Mouse (Mus musculus) myocyte (in vitro differentiated cells): ENCODE measurements around the gene 4930502E18Rik. TPM values are rescaled to one million over a fixed set of nuclear protein-coding genes. Genes with fewer than 3 reads are reported as not detected.

Experiments used
- H3K27me3 ChIP-seq: one replicate; pipeline ENCODE4 v1.6.1; 2011; ENCODE audit not compliant: control insufficient read depth, insufficient read depth, insufficient read length
- H3K36me3 ChIP-seq: one replicate; pipeline ENCODE4 v1.6.1; 2011; ENCODE audit not compliant: control insufficient read depth, insufficient read depth
- H3K4me2 ChIP-seq: one replicate; pipeline ENCODE4 v1.6.1; 2011; ENCODE audit warnings: low read depth, control low read depth
- H3K4me3 ChIP-seq: one replicate; pipeline ENCODE4 v1.5.1; 2011; ENCODE audit warnings: mild to moderate bottlenecking, control low read depth, moderate library complexity
- H3K79me2 ChIP-seq: one replicate; pipeline ENCODE4 v1.6.1; 2011; ENCODE audit not compliant: control insufficient read depth, insufficient read depth
- H3ac ChIP-seq: one replicate; pipeline ENCODE4 v1.6.1; 2011; ENCODE audit not compliant: control insufficient read depth, insufficient read length
- CEBPB ChIP-seq: IDR thresholded peaks from 2 replicates; pipeline ENCODE4 v1.6.1; 2011; ENCODE audit warnings: mild to moderate bottlenecking, moderate library complexity; ENCODE audit not compliant: poor library complexity, insufficient read depth, severe bottlenecking
- E2F4 ChIP-seq: IDR thresholded peaks from one replicate; pipeline ENCODE4 v1.6.1; 2011; ENCODE audit warnings: mild to moderate bottlenecking, control low read depth, moderate library complexity; ENCODE audit not compliant: insufficient read depth
- MAX ChIP-seq: IDR thresholded peaks from one replicate; pipeline ENCODE4 v1.6.1; 2011; ENCODE audit warnings: low read depth, mild to moderate bottlenecking, control low read depth
- MYOD1 ChIP-seq, 3 experiments: IDR thresholded peaks; one replicate each; pipeline ENCODE4 v1.6.1; 2011; ENCODE audit warnings: control low read depth in 2 of 3, low read depth in 2 of 3, mild to moderate bottlenecking in 2 of 3, moderate library complexity in 1 of 3; ENCODE audit not compliant: insufficient read length in 2 of 3, control insufficient read depth in 1 of 3
- MYOG ChIP-seq, 3 experiments: IDR thresholded peaks; one replicate each; pipeline ENCODE4 v1.6.1; 2011; ENCODE audit warnings: control low read depth in 2 of 3, low read depth in 2 of 3, mild to moderate bottlenecking in 2 of 3; ENCODE audit not compliant: insufficient read length in 2 of 3, control insufficient read depth in 1 of 3, insufficient read depth in 1 of 3
- POLR2A ChIP-seq: IDR thresholded peaks from one replicate; pipeline ENCODE4 v1.6.1; 2011; ENCODE audit warnings: low read depth, mild to moderate bottlenecking, control low read depth, moderate library complexity; ENCODE audit not compliant: insufficient read length
- POLR2AphosphoS2 ChIP-seq: IDR thresholded peaks from one replicate; pipeline ENCODE4 v1.6.1; 2011; ENCODE audit warnings: low read depth, control low read depth; ENCODE audit not compliant: insufficient read length
- REST ChIP-seq: IDR thresholded peaks from one replicate; pipeline ENCODE4 v1.6.1; 2011; ENCODE audit warnings: mild to moderate bottlenecking, control low read depth, moderate library complexity; ENCODE audit not compliant: insufficient read depth, insufficient read length
- SRF ChIP-seq: IDR thresholded peaks from one replicate; pipeline ENCODE4 v1.6.1; 2011; ENCODE audit warnings: low read depth; ENCODE audit not compliant: control insufficient read depth, insufficient read length
- TCF12 ChIP-seq: IDR thresholded peaks from one replicate; pipeline ENCODE4 v1.6.1; 2011; ENCODE audit warnings: mild to moderate bottlenecking, control low read depth; ENCODE audit not compliant: poor library complexity, insufficient read depth, severe bottlenecking
- TCF3 ChIP-seq: IDR thresholded peaks from one replicate; pipeline ENCODE4 v1.6.1; 2011; ENCODE audit warnings: low read depth, control low read depth; ENCODE audit not compliant: insufficient read length
- USF1 ChIP-seq: IDR thresholded peaks from one replicate; pipeline ENCODE4 v1.6.1; 2011; ENCODE audit warnings: low read depth, mild to moderate bottlenecking, control low read depth, moderate library complexity
- polyA plus RNA-seq: library from polyadenylated mRNA; unstranded; fragments of >200 nt; fragmentation: generic; extraction: Trizol; gene quantifications from one replicate; pipeline ENCODE4 v1.2.1, GENCODE M21; 2012; ENCODE audit warnings: missing spikeins

The 4930502E18Rik gene
- polyA plus RNA-seq, 1 experiment = 0.05 TPM

GRCm38 (mm10) chrX:53694008-53694777 is 30.4 kb upstream of the 4930502E18Rik start:
- Histone ChIP-seq H3ac (no peak overlapping the region), H3K79me2 (no peaks in the 10 kb centered on the region), H3K36me3 (no peaks in the 10 kb centered on the region), H3K27me3 (no peaks in the 10 kb centered on the region), H3K4me2 (no peak overlapping the region), H3K4me3 (no peak overlapping the region)
- TF ChIP-seq TCF12 (no peak), POLR2A (no peak), SRF (no peak), POLR2AphosphoS2 (no peak), MYOD1 (IDR thresholded peaks at IDR 0.05; ENCODE audit: control insufficient read depth in 1 of 3, insufficient read length in 2 of 3, low read depth in 2 of 3) (no peak), REST (no peak)

GRCm38 (mm10) chrX:53699225-53699624 is 25.4 kb upstream of the 4930502E18Rik start:
- Histone ChIP-seq H3K27me3 (no peaks in the 10 kb centered on the region), H3K36me3 (no peaks in the 10 kb centered on the region), H3K79me2 (no peaks in the 10 kb centered on the region), H3K4me3 (no peak overlapping the region), H3ac (no peak overlapping the region), H3K4me2 (no peak overlapping the region)
- TF ChIP-seq REST (no peak), POLR2A (no peak), MYOG (IDR thresholded peaks at IDR 0.05; ENCODE audit: control insufficient read depth in 1 of 3, insufficient read depth in 1 of 3, insufficient read length in 2 of 3, low read depth in 2 of 3) (no peak), MYOD1 (IDR thresholded peaks at IDR 0.05; ENCODE audit: control insufficient read depth in 1 of 3, insufficient read length in 2 of 3, low read depth in 2 of 3) (no peak), MAX (no peak), E2F4 (no peak), SRF (no peak), POLR2AphosphoS2 (no peak), CEBPB (no peak)

DNA sequence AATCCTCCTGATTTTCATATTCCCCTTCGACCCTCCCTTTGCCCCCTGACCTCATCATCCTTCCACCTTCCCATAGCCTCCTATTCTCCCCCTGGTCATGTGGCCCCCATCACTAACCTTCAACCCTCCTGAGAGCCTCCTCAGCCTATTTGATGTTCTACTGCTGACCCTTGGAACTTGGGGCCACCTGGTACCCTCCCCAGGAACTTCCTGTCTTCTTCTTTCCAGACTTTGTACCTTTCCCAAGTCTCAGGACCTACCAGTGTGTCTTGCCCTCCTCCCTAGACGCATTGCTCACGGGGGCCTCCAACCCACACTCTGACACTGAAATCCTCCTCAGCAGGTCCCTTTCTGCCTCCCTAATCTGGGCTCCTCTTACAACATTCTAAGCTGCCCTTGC is 22.0 kb upstream of the 4930502E18Rik start:
- no peak for TF ChIP-seq SRF
- TF ChIP-seq E2F4 = no peak
- no peak for TF ChIP-seq TCF12
- TF ChIP-seq CEBPB = no peak
- no peak for TF ChIP-seq POLR2AphosphoS2
- TF ChIP-seq MYOG (IDR thresholded peaks at IDR 0.05; ENCODE audit: control insufficient read depth in 1 of 3, insufficient read depth in 1 of 3, insufficient read length in 2 of 3, low read depth in 2 of 3) = no peak
- no peak for TF ChIP-seq MYOD1 (IDR thresholded peaks at IDR 0.05; ENCODE audit: control insufficient read depth in 1 of 3, insufficient read length in 2 of 3, low read depth in 2 of 3)
- no peak for TF ChIP-seq USF1
- TF ChIP-seq MAX = no peak
- no peak for TF ChIP-seq REST
- TF ChIP-seq POLR2A = no peak
- TF ChIP-seq TCF3 = no peak
- Histone ChIP-seq H3K4me3 (no peak overlapping the region), H3K27me3 (no peaks in the 10 kb centered on the region), H3K79me2 (no peaks in the 10 kb centered on the region), H3K36me3 (no peaks in the 10 kb centered on the region), H3K4me2 (no peak overlapping the region), H3ac (no peak overlapping the region)

DNA sequence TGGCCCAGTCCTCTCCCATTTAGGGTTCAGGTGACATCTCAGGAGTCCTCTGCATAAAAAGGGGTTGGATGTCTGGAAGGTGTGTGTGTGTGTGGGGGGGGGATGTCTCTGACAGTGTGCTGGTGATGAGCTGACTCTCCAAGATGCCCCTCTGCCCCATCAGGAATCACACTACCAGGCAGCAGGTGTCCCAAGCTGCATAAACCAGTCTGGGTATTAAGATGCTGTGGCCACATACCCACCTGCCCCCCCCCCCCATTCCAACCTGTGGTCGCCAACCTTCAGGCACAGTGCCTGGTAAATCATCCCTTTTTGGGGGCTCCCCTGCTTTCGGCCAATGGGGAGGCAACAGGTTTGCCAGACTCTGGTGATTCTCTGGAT is 8.7 kb upstream of the 4930502E18Rik start:
- no peaks in the 10 kb centered on the region for H3K79me2 ChIP-seq

GRCm38 (mm10) chrX:53716323-53717182 is 8.1 kb upstream of the 4930502E18Rik start:
- H3K4me3 ChIP-seq = no peak overlapping the region
- TF ChIP-seq E2F4 (no peak), SRF (no peak), TCF12 (no peak), USF1 (no peak)
- H3ac ChIP-seq = no peak overlapping the region
- H3K36me3 ChIP-seq = no peaks in the 10 kb centered on the region
- H3K27me3 ChIP-seq = no peaks in the 10 kb centered on the region
- H3K4me2 ChIP-seq = no peak overlapping the region
- H3K79me2 ChIP-seq = no peaks in the 10 kb centered on the region

More for the DNA sequence above, 8.7 kb upstream of the 4930502E18Rik start:
- Histone ChIP-seq H3K4me2 (no peak overlapping the region), H3K36me3 (no peaks in the 10 kb centered on the region), H3K4me3 (no peak overlapping the region), H3K27me3 (no peaks in the 10 kb centered on the region), H3ac (no peak overlapping the region)
- TF ChIP-seq TCF3 = no peak
- no peak for TF ChIP-seq CEBPB
- no peak for TF ChIP-seq MYOG (IDR thresholded peaks at IDR 0.05; ENCODE audit: control insufficient read depth in 1 of 3, insufficient read depth in 1 of 3, insufficient read length in 2 of 3, low read depth in 2 of 3)
- TF ChIP-seq USF1 = no peak
- no peak for TF ChIP-seq E2F4
